Mouse (Mus musculus) MEL (cell line): ENCODE data around the gene Gm12258. TPM values are rescaled to one million over a fixed set of nuclear protein-coding genes. Genes with fewer than 3 reads are reported as not detected.
"Not testable (repeated sequence)": the region's sequence is repeated elsewhere in the genome, so short reads cannot be mapped to it uniquely, and the experiment has no call there.

Experiments used
- DNase-seq: peaks from one replicate; pipeline ENCODE4 v3.0.0; 2011; ENCODE audit warnings: low read depth, low spot score
- H3K27ac ChIP-seq: 2 replicates; pipeline ENCODE4 v1.5.1; 2012; ENCODE audit warnings: low read depth, mild to moderate bottlenecking, control low read depth, low read length, moderate library complexity; ENCODE audit not compliant: control insufficient read depth
- H3K27me3 ChIP-seq, 2 experiments: fragments of 150-350 bp in 1 of 2; sonication (generic) in 1 of 2; 2 replicates each; pipeline ENCODE4 v1.6.1; 2012; ENCODE audit warnings: low read length in 2 of 2, mild to moderate bottlenecking in 2 of 2, improper control_type of control experiment in 1 of 2, moderate library complexity in 1 of 2; ENCODE audit not compliant: insufficient read depth in 2 of 2, control insufficient read depth in 1 of 2
- H3K36me3 ChIP-seq, 2 experiments: 2 replicates each; pipeline ENCODE4 v1.6.1; 2012 to 2014; ENCODE audit warnings: low read length in 2 of 2, improper control_type of control experiment in 1 of 2, inconsistent platforms in 1 of 2, mild to moderate bottlenecking in 1 of 2; ENCODE audit not compliant: insufficient read depth in 2 of 2, control insufficient read depth in 1 of 2
- H3K4me1 ChIP-seq, 2 experiments: fragments of 150-350 bp in 1 of 2; sonication (generic) in 1 of 2; 2 replicates each; pipeline ENCODE4 v1.6.1; 2012; ENCODE audit warnings: low read length in 2 of 2, improper control_type of control experiment in 1 of 2, mild to moderate bottlenecking in 1 of 2; ENCODE audit not compliant: insufficient read depth in 2 of 2, control insufficient read depth in 1 of 2
- H3K4me3 ChIP-seq, 2 experiments: fragments of 150-350 bp in 1 of 2; sonication (generic) in 1 of 2; 2 replicates each; pipeline ENCODE4 v1.5.1; 2012; ENCODE audit warnings: low read depth in 2 of 2, low read length in 2 of 2, mild to moderate bottlenecking in 2 of 2, moderate library complexity in 2 of 2, control low read depth in 1 of 2, improper control_type of control experiment in 1 of 2; ENCODE audit not compliant: control insufficient read depth in 1 of 2, insufficient read depth in 1 of 2
- H3K79me2 ChIP-seq: 2 replicates; pipeline ENCODE4 v1.6.1; 2012; ENCODE audit warnings: mild to moderate bottlenecking, low read length, moderate library complexity; ENCODE audit not compliant: control insufficient read depth, poor library complexity, insufficient read depth
- H3K9ac ChIP-seq: 2 replicates; pipeline ENCODE4 v1.6.1; 2012; ENCODE audit warnings: low read depth, mild to moderate bottlenecking, control low read depth, low read length, moderate library complexity; ENCODE audit not compliant: control insufficient read depth, poor library complexity, severe bottlenecking
- H3K9me3 ChIP-seq: fragments of 150-350 bp; sonication (generic); replicated peaks from 2 replicates; pipeline ENCODE4 v1.6.1; 2012; ENCODE audit warnings: mild to moderate bottlenecking, low read length, improper control_type of control experiment, moderate library complexity; ENCODE audit not compliant: insufficient read depth
- BHLHE40 ChIP-seq: IDR thresholded peaks from 2 replicates; pipeline ENCODE4 v1.6.1; 2012; ENCODE audit warnings: low read depth, mild to moderate bottlenecking, inconsistent platforms, low read length, improper control_type of control experiment, borderline replicate concordance
- KAT2A ChIP-seq: conservative IDR thresholded peaks from 2 replicates; pipeline ENCODE4 v1.6.1; 2012; ENCODE audit warnings: low read depth, low read length, improper control_type of control experiment, inconsistent platforms
- MAX ChIP-seq: IDR thresholded peaks from 2 replicates; pipeline ENCODE4 v1.6.1; 2011; ENCODE audit warnings: low read length, improper control_type of control experiment
- MEF2A ChIP-seq: IDR thresholded peaks from 2 replicates; pipeline ENCODE4 v1.6.1; 2014; ENCODE audit warnings: low read depth, mild to moderate bottlenecking, inconsistent platforms, low read length, improper control_type of control experiment; ENCODE audit not compliant: poor library complexity, insufficient replicate concordance, severe bottlenecking; ENCODE audit errors: extremely low read depth
- MXI1 ChIP-seq: IDR thresholded peaks from 2 replicates; pipeline ENCODE4 v1.6.1; 2011; ENCODE audit warnings: mild to moderate bottlenecking, low read depth, low read length, improper control_type of control experiment
- SIN3A ChIP-seq: IDR thresholded peaks from 2 replicates; pipeline ENCODE4 v1.6.1; 2012; ENCODE audit warnings: low read length, improper control_type of control experiment, inconsistent platforms
- TAL1 ChIP-seq: IDR thresholded peaks from 2 replicates; pipeline ENCODE4 v1.6.1; 2012; ENCODE audit warnings: mild to moderate bottlenecking, inconsistent platforms, low read length, moderate library complexity, mixed read lengths
- polyA plus RNA-seq, 2 experiments: library from polyadenylated mRNA; stranded (reverse) in 1 of 2; unstranded in 1 of 2; fragments of >175 nt in 1 of 2; fragments of >200 nt in 1 of 2; gene quantifications; 2 replicates each; pipeline versions ENCODE4 v1.2.1 to v1.2.4; 2012; ENCODE audit warnings: low replicate concordance in 2 of 2, low read depth in 1 of 2; ENCODE audit not compliant: insufficient read length in 2 of 2, insufficient read depth in 1 of 2, missing spikeins in 1 of 2
- total RNA-seq: library from RNA; depleted of rRNA; stranded (reverse); fragments of 300-350 nt; gene quantifications from 2 replicates; pipeline ENCODE4 v1.2.3, GENCODE M21; 2012

Gm12258 gene
- total and polyA plus RNA-seq, 3 experiments, result 1.7 to 2.5 TPM; not detected in 1

DNA sequence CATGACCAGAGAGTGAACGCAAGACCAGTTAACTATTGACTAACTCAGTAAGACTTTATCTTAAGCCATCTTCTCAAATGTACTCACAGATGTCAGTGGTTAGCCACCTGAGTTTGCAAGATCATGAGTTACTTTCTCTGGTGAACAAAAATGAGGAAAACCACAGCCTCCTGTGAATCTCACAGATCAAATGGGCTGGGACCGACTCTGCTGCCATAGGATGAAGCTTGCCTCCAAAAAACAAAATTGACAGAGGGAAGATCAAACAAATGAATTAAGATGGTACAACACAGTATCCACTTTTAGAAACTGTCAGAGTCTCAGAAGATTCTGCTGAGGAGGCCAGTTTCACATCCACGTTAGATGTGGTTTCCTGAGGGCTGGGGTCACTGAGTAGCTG is 17.2 kb upstream of the Gm12258 start:
- no peak for TF ChIP-seq MAX
- TF ChIP-seq BHLHE40, result no peak
- TF ChIP-seq MXI1, result no peak
- no peak for TF ChIP-seq KAT2A
- Histone ChIP-seq H3K9ac (no peak overlapping the region), H3K4me3 (no peak overlapping the region), H3K9me3 (no peaks in the 10 kb centered on the region), H3K4me1 (no peaks in the 10 kb centered on the region), H3K27ac (no peak overlapping the region), H3K36me3 (no peaks in the 10 kb centered on the region), H3K27me3 (peaks cover 8 to 19% of the 10 kb centered on the region in 2 experiments), H3K79me2 (no peaks in the 10 kb centered on the region)
- no peak for DNase-seq

GRCm38 (mm10) chr11:58832541-58832940 is 14.4 kb upstream of the Gm12258 start:
- H3K27ac ChIP-seq, H3K79me2 ChIP-seq, H3K4me1 ChIP-seq, H3K4me3 ChIP-seq, DNase-seq, H3K36me3 ChIP-seq, H3K9me3 ChIP-seq, H3K9ac ChIP-seq: not testable (repeated sequence)
- H3K27me3 ChIP-seq, result peaks cover 8 to 36% of the 10 kb centered on the region in 2 experiments

DNA sequence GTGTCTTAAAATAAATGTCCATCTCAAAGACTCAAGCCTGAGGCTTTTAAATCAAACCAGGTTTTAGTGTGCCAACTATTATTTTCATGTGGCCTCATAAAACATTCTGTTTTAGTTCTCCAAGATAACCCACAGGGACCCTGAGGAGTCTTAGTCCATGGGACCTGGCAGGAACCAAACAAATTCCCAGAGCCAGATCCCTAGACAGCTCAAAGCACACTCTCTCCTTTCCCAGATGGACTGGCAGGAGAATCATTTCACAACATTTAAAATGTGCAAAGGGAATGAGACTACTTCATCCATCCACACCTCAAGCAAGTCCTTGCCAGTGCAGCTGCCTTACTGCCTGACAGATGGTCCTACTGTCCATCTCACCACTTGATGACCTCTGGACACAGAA is 8.0 kb upstream of the Gm12258 start, which contains the start of gene Olfr311:
Gene Olfr311 (plus strand): TSS at position 301 of the 400 bp plus-strand sequence.
- not testable (repeated sequence) for H3K79me2 ChIP-seq, H3K4me3 ChIP-seq, H3K9me3 ChIP-seq, H3K36me3 ChIP-seq, H3K27ac ChIP-seq, DNase-seq, H3K4me1 ChIP-seq, H3K9ac ChIP-seq
- peaks cover 11 to 39% of the 10 kb centered on the region in 2 experiments for H3K27me3 ChIP-seq

DNA sequence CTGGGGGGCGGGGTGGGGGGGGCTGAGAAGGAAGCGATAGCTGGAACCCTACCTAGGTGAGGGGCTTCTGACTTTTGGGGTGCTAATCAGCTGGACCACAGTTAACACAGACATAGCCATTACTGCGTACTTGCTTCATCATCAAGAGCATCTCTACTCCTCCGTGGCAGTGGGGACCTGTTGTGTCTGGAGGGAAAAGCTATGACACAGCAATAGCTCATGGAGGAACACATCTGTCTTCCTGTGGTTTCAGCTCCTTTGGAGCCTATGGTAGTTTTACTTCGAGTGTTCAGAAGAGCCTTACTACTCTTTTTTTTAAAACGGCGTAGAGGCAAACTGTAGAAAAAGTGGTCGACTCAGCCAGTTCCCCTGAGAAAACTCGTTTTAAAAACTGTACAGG is 678 bp downstream of the Gm12258 start:
- Histone ChIP-seq H3K9me3 (no peaks in the 10 kb centered on the region), H3K4me1 (peaks cover 2 to 5% of the 10 kb centered on the region in 2 experiments; a peak in 2 of 4 replicates), H3K27me3 (no peaks in the 10 kb centered on the region; a peak in 1 of 4 replicates), H3K36me3 (peaks cover 3 to 9% of the 10 kb centered on the region in 2 experiments; a peak in 3 of 4 replicates), H3K4me3 (peak overlapping the region; percentile 79 to 97), H3K9ac (peak overlapping the region; percentile 91), H3K27ac (no peak overlapping the region), H3K79me2 (peaks cover 6% of the 10 kb centered on the region; the same call in 1 of the 2 replicates)
- TF ChIP-seq SIN3A (no peak), TAL1 (no peak), MXI1 (no peak), MEF2A (no peak)
- peak; percentile 26 for DNase-seq
